Mouse (Mus musculus): Measurements from ENCODE around the gene Miga2. TPM values are rescaled to one million over a fixed set of nuclear protein-coding genes. Genes with fewer than 3 reads are reported as not detected.

Gene Miga2
- total RNA-seq, 1 experiment from 2014 or later = 15.0 TPM

DNA sequence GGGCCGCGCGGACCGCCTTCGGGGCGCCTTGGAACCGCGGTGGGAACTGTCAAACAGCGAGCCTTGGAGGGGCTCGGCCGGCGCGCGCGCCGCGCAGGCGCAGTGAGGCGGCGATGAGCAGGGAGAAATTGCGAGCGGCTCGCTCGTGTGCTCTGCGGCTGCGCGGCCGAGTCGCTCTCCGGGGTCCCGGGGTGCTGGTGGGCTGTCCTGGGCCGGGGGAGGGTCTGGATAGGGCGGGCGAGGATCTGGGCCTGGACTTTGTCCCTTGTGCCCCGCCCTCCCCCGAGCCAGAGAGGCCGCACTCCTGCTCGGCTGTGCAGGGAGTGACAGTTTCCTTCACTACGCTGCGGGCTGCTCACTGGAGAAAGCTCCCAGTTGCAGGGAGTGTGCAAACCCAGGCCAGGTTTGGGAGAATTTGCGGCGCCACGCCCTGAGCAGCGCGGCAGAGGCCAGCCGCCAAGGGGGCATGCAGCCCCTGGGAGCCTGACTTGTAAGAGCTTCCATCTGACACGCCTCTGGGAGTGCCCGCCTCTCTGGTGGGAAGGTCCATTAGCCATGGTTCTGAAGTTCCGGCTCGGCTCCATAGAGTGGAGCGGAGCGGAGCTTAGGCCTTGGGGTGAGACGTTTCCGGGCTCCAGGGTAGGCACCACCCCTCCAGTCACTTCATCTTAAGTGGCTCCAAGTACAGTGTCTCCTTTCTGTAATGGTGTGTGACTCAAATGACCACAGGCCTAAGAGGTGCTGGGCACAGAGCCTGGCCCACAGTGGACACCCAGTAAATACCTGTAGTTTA, 28.7 kb downstream of the Miga2 start:
- ATAC-seq (replicated peaks; ENCODE audit: low read depth, poor library complexity, severe bottlenecking) = peak; percentile 14

DNA sequence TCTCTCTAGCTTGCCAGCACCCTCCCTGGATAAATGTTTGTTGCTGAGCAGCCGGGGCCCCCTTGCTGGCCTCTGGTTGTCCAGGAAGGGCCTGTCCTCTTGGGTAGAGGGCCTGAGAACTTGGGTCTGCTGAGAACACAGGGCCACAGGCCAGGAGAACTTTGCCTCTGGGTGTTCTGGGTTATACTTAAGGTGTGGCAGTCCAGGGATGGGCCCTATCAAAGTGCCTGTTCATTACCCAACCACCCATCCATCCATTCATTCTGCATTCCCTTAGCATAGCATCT, 29.3 kb downstream of the Miga2 start:
- ATAC-seq (replicated peaks; ENCODE audit: low read depth, poor library complexity, severe bottlenecking) = no peak

DNA sequence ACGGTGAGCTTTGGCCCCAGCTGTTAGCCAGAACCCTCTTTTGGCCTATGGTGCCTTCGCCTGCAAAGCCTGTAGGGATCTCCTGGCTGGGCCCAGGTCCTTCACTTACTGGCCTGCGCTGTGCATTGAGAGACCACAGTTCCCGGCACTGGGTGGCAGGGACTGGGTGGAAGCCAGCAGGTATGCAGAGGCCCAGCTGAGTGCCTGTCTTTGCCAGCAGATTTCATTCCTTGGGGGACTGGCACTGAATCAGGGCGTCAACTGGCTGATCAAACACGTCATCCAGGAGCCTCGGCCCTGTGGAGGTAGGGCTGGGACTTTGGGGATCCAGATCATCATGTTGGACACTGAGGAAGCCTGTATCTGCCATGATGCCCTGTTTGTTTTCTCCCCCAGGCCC, 31.7 kb downstream of the Miga2 start:
- no peak for ATAC-seq (replicated peaks; ENCODE audit: low read depth, poor library complexity, severe bottlenecking)

DNA sequence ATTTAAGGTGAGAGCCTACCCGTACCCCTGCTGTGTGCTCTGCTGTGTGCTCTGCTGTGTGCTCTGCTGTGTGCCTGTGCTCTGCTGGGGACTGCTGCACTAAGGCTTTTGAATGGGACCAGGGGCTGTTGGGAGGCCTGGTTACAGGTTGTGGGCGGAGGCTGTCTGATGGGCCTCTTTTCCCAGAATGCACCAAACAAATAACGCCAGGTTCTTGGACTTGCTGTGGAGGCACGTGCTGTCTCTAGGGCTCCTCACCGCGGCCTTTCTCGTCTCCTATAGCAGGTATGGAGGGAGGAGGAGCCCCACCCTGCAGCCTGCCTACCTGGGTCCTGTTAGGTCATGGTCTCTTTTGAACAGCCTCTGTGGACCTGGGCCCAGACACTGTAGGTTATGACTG, 32.2 kb downstream of the Miga2 start:
- ATAC-seq (replicated peaks; ENCODE audit: low read depth, poor library complexity, severe bottlenecking) = no peak

DNA sequence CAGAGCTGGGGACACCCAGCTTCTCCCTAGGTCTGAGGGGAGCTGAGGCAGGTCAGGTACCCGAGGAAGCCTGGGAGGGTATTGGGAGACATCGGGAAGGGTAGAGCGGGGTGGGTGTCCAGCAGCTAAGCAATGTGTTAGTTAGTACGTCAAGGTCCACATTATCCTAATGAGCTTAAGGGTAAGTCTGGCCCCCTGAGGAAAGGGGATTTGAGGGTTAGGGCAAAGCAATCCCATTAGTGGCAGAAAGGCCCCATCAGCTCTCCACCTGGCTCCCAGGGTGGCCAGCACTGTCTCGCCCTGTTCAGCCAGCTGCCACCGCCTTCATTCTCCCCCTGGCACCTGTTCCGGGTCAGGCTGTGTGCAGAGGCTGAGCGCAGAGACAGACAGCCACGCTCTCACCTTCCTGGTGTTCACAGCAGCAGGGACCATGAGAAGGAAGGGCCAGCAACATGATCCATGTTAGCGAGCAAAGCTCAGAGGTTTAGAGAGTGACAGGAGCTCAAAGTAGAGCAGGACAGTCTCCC, 34.0 kb downstream of the Miga2 start:
- ATAC-seq (replicated peaks; ENCODE audit: low read depth, poor library complexity, severe bottlenecking) = no peak

DNA sequence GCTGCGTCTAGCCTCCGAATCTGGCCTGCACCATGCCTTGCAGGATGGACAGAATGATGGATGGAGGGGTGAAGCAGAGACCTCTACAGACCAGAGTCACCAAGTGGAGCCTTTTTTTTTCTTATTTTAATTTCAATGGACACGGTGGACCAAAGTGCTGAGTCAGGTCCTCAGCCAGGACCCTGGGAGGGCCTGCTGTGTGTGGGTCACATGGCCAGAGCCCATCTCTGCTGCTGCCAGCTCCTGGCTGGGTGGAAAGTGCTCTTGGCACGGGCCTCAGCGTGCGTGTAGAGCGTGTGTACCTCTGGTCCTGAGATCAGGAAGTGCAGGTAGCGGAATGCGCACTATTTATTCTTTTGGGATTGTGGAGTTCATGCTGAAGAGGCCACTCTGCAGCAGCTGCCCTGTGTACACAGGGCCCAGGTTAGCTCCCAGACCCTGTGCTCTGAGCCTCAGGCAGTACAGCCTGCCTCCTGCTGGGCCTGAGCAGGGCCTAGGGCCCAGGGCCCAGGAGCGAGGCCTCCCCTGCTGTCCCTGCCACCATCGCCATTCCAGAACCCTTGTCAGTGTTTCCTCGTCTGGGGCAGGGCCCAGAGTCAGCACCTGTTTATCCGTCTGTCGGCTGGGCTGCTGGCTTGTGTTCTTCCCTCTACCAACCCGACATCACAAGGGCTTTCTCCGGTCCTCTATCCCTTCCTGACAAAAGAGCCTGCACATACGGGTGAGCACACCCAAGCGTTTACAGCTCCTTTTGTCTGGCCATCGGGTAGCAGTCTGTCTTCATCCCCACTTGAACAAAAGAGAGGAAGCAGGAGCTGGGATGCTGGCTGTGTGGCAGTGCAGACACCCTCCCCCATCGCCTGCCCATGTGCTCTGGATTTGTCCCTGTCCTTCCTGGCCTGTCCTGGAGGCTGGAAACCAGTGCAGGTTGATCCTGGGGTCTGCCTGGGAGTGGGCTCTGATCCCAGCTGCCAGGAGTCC, 35.4 kb downstream of the Miga2 start:
- no peak for ATAC-seq (replicated peaks; ENCODE audit: low read depth, poor library complexity, severe bottlenecking)

DNA sequence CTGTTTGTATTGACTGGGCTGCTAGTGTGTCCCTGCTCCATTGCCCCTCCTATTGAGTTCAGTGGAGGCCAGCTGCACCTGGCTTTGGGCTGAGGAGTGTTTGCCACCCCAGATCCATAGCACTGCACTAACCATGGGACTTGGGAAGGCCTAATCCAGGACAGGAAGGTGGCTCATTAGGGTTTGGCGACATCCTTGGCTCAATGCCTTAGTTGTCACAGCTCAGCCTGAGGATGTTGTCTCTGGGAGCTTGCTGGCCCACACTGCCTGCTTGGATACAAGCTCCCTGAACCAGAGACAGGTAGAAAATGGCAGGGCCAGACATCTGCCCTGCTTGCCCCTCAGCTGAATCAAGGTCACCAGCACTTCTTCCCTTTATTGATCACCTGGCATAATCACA, 37.5 kb downstream of the Miga2 start:
- ATAC-seq (replicated peaks; ENCODE audit: low read depth, poor library complexity, severe bottlenecking) = no peak

DNA sequence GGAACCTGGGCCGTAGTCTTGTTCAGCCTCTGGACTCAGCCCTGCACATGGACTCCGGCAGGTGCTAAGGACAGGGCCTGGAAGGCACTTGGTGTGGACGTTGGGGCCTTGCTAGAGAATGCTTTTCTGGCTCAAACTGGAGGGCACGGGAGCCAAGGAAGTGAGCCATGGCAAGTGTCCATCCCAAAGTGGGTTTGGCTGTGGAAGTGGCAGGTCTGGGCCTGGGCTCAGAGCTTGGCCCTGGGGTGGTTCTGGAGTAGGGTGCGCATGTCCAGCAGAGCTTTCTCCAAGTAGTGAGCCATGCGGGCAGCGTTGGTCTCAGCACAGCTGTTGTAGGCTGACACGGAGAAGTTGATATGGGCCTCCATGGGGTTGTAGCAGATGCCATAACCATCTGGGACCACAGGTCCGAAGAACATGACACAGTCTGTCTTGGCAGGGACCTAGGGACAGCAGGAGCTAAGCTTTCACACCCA, 38.4 kb downstream of the Miga2 start:
- ATAC-seq (replicated peaks; ENCODE audit: low read depth, poor library complexity, severe bottlenecking) = no peak

DNA sequence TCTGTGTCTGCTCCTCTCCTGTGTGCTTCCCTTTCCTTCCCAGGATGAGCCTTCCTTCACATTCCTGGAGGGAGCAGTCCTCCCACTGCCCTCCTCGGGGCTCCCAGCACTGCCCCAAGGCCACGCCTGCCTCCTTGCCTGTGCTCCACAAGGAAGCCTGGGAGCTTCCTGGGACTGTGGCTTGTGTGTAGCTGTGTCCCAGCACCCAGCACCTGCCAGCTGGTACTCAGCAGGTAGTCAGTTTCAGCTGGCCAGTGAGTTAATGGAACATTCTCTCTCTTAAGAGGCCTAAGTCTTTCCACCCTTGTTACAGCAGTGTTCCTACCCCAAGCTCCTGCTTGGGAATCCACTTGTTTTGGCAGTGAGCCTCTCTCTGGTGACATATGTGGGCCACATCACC, 38.8 kb downstream of the Miga2 start:
- no peak for ATAC-seq (replicated peaks; ENCODE audit: low read depth, poor library complexity, severe bottlenecking)

DNA sequence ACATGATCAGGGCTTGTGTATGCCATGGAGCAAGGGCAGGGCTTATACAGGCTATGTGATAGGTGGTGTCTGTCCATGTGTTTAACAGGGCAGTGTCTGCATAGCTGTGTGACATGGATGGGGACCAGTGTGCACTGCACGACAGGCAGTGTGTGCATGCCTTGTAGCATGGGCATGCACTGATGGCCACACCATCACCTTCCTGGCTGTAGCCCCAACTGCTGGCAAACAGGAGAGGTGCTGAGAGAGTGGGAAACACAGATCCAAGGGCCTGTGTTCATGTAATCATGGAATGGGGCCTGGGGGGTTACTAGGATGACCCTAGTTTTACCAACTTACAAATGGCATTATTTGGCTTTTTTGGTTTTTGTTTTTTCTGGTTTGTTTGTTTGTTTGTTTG, 39.8 kb downstream of the Miga2 start:
- ATAC-seq (replicated peaks; ENCODE audit: low read depth, poor library complexity, severe bottlenecking) = no peak

DNA sequence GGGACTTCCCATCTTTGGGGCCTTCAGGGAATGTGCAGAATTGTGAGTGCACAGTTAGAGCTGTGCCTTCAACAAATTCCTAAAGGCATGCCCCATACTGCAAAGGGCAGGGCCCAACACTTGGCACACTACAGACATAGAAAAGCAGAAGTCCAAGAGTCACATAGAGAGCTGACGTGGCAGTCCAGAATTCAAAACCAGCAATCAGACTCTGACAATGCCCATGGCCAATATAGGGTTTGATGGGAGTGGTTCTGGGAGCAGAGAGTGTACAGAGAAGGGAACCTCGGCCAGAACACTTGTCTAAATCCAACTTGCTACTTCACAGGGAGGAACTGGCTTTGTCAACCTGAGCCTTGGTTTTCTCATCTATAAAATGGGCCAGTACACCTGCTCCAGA, 43.2 kb downstream of the Miga2 start:
- 0 out of 2 replicates have a peak, but pooled peaks have one; percentile 8 for ATAC-seq (replicated peaks; ENCODE audit: low read depth, poor library complexity, severe bottlenecking)

DNA sequence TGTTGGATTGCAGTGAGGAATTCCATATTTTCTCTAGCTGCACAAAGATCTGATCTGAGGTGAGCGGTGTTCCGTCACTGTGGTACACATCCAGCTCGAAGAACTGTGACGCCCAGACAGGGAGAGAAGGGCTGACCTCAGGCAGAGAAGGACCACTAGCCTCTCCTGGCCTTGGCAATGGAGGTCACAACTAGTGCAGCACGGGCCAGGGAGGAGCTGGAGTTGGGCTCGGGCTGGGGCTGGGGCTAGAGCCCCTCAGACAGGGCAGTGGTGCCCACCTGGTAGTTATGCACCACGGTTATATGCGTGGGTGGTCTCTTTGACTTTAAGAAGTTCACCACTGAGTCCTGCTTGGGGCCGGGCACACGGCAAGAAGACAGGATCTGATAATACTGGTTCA, 43.7 kb downstream of the Miga2 start:
- ATAC-seq (replicated peaks; ENCODE audit: low read depth, poor library complexity, severe bottlenecking) = no peak

DNA sequence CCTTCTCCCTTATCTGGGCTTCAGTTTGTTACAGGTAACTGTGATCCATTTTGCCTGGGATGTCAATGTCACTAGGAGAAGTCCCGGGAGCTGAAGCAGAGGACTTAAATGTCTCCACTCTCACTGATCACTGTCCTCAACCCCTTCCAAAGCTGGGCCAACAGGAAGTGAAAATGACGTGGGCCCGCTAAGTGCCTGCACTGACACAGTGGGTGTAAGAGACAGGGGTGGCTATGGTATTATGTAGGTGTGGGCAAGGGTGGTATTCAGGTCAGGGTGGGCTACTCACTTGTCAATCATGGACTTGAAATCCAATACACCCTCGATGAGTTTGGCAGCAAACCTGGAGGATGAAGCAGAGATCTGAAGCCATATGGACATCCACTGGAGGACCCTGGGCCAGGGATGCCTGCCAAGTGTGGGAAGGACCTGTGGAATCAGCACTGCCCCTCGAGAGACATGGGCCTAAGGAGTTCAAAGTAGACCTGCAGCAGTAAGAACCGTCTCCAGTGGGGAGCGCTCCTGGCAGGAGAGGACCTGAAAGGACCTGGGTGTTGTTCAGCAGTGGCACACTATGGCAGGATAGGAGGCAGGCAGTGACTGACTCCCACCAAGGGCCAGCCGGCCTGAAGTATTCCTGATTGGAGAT, 44.5 kb downstream of the Miga2 start:
- ATAC-seq (replicated peaks; ENCODE audit: low read depth, poor library complexity, severe bottlenecking) = no peak

DNA sequence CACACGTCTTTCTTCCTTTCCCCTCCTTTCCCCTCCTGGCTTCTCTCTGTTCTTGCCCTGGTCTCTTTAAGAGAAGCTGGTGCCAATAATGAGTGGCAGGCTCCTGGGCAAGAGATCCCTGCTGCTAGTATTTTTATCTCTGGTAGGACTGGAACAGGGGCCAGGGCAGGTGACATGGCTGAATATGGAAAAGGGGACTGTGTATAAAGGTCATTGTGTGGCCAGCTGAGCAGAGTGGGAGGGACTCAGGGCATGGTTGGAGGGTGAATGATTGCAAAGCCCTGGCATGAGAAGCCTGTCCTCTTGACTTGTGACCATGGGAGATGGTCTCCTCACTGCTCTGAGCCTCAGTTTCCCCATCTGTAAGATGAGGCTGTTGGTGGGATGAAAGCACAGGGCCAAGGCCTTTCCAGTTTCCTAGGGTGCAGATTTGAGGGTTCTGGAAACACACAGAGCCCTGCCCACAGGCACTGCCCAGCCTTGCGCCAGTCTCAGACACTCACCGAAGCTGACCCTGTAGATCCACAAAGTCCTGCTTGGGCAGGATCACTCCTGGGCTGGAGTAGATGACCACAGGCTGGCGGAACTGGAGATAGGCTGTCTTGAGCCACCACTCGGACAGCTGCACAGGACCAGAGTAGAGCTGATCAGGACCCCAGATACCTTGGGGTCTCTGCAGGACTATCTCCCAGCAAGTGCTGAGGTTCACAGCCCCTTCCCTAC, 45.6 kb downstream of the Miga2 start:
- no peak for ATAC-seq (replicated peaks; ENCODE audit: low read depth, poor library complexity, severe bottlenecking)

DNA sequence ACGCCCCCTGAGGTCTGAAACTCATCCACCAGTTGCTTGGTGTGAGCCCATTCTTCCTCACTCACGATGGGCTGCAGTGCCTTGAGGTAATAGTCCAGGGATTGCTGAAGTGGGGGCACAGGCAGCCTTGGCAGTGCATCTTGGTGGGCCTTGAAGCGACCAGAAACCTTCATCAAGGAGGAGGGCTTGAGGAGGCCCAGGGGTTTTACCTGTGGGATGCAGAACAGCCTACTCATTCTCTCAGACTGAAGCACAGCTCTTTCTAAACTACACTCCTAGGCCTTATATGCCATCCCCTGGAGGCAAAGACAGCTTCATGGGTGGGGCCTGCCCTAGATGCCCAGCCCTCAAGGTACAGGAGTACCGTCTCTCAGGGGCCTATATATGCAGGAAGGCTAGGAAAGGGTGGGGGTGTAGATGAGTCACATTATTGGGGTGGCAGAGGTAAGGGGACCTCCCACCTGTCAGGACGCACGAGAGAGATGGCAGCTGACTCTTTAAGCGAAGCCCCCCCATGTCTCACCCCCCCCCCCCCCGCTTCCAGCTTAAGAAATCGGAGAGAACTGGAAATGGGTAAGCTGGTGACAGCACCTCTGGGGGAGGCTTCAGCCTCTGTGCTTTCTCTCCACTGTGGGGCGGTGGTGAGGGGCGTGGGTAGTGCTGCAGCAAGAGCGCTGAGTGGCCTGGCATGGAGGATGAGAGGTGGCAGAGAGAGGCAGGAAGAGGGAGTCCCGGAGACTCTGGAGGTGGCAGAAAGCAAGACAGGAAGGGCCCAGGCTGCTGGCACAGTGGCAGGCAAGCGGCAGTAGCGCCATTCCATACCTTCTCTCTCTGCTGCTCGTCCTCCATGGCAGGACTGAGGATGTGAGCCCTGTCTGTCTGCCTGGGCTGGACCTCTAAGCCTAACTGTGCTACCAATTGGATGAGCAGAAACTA, 49.3 kb downstream of the Miga2 start:
- no peak for ATAC-seq (replicated peaks; ENCODE audit: low read depth, poor library complexity, severe bottlenecking)

DNA sequence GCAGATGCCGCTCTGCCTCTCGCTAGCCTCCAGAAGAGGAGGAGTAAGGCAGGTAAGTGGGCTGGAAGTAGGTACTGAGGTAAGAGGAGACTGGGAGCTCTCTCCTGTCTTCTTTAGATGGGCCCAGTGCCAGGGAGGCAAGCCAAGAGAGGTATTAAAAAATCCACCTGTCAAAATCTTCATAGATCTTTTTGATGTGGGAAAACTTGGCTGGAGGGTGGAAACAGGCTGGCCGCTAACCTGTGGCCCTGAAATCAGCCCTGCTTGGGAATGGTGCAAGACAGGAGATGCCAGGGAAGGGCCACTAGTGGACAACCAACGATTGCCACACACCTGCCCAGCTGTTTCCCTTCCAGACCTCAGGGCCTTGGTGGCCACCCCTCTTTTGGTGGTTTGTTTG, 50.1 kb downstream of the Miga2 start:
- no peak for ATAC-seq (replicated peaks; ENCODE audit: low read depth, poor library complexity, severe bottlenecking)

DNA sequence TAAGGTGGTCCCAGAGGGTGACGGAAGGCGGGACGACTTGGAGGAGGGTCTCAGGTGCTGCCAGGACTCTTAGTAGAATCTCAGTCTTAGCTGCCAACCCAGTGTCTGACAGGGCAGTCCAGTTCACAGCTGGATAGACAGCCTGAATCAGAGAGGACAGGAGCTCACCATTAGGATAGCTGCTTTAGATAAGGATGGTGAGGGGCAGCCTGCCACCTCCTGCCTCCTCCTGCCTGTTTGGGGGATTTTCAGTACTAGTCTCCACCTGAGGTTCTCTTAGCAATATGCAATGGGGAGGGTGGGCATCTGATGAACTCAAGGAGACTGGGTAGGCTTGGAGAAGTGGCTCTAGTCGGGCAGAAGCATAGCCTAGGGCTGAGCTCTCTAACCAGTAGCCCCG, 50.6 kb downstream of the Miga2 start:
- ATAC-seq (replicated peaks; ENCODE audit: low read depth, poor library complexity, severe bottlenecking) = no peak

DNA sequence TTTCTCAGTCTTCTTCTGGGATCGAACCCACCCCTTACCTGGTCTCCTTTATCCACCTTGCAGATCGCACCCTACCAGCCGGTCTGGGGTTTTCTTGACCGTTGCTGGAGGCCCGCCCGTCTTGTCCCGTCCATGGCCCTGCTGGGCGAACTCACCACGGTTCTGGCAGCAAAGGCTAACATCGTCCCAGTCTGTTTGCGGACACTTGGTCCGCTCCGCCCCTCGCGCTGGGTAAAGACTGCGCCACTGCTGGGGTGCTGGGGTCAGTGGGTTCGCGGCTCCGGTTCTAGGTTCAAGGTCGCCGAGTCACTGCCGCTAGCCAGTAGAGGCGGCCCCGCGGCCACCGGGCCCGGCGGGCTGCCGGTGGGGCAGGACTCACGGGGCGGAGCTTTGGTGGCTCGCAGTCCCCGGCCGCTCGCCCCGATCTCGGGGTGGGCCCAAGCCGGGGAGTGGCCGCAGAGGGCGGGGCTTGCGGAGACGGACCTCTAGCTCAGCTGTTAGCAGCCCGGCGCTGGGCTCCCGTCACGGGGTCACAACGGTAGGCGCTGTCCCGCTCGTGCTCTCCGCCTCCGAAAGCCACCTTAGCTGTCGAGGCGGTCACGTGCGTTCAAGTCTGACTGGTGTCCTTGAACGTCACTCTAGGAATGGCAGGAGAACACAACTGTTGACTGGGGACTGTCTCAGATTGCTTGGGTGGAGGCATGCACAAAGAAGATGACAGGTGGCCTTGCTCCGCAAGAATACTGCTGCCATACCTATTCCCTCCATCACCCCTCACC, 51.3 kb downstream of the Miga2 start, which contains the start of gene Crat:
TSS of gene Crat (minus strand) at position 657 of the 779 bp plus-strand sequence.
- peak; percentile 64 for ATAC-seq (replicated peaks; ENCODE audit: low read depth, poor library complexity, severe bottlenecking)
